Mouse (Mus musculus): Measurements from ENCODE around the gene Tent4b. TPM values are rescaled to one million over a fixed set of nuclear protein-coding genes. Genes with fewer than 3 reads are reported as not detected.

The Tent4b gene
- 35.8 and 37.0 TPM in 2 replicates for total RNA-seq (2012; rRNA removed)

DNA sequence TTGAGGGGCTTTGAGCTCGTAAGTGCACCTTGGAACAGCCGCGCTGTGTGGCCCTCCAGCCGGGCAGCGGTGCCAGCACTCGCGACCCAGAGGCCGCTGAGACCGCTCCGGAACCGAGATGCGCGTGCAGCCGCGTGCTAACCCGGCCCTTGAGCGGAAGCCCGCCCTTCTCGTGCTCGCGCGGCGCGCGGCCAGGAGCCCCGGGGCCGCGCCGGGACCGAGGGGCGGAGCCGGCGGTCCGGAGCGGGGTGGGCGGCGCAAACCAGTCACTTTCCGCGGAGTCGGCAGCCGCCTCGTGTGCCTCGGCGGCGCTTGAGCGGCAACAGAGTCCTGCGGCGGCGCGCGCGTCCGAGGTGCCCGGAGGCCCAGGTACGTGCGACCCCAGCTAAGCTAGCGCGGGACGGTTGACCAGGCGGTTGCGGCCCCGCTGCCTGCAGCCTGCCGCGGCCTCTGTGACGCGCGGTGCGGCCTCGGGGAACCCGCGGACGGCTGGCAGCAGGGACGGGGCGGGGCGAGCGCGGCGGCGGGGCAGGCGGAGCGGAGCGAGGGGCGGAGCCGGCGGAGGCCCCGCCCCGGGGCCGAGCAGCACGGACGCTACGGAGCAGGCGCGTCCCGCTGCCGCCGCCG is at the start of gene Tent4b:
TSS of gene Tent4b (plus strand) at position 269 of the 627 bp plus-strand sequence.
- peak within 1 kb of the TSS; percentile 98 for H3K9ac ChIP-seq (ENCODE audit: insufficient read depth, low read depth, low read length, poor library complexity, severe bottlenecking)
- H3K4me3 ChIP-seq (ENCODE audit: insufficient read depth in 1 of 2, low read depth in 1 of 2, low read length in 2 of 2, poor library complexity in 1 of 2, severe bottlenecking in 1 of 2) = peak within 1 kb of the TSS; percentile 94 to 97
- H3K27ac ChIP-seq (ENCODE audit: insufficient read depth, low read depth, low read length, poor library complexity, severe bottlenecking) = peak within 1 kb of the TSS; percentile 83; the same call in 1 of the 2 replicates
- H3K4me1 ChIP-seq (ENCODE audit: control insufficient read depth in 2 of 2, insufficient read depth in 2 of 2, low read length in 2 of 2, poor library complexity in 1 of 2) = peaks cover 0 to 2% of the 10 kb centered on the region in 2 experiments; a peak in 1 of 4 replicates
- peak; percentile 65 for DNase-seq (ENCODE audit: low read depth, low spot score)
- H3K9me3 ChIP-seq (ENCODE audit: control insufficient read depth, insufficient read depth, low read depth, low read length) = no peaks in the 10 kb centered on the region
- TF ChIP-seq MAFK (IDR thresholded peaks at IDR 0.05; ENCODE audit: insufficient read depth, low read depth, low read length) (no peak), ZNF384 (IDR thresholded peaks at IDR 0.05; ENCODE audit: low read depth, low read length) (no peak), HCFC1 (IDR thresholded peaks at IDR 0.05; ENCODE audit: borderline replicate concordance, insufficient read depth, low read length) (no peak; the same call in 1 of the 2 replicates), ZC3H11A (IDR thresholded peaks at IDR 0.05; ENCODE audit: borderline replicate concordance, low read depth, low read length) (no peak), CHD2 (IDR thresholded peaks at IDR 0.05; ENCODE audit: low read depth, low read length) (no peak)
- in situ Hi-C loops (cut with MboI; ENCODE audit: low sequenced_read_pairs in 2 of 2, unreplicated experiment in 2 of 2) = no loop called here
- 0 out of 2 replicates have a peak, but pooled peaks cover 1% of the 10 kb centered on the region for H3K36me3 ChIP-seq (ENCODE audit: control insufficient read depth, insufficient read depth, low read length, poor library complexity, severe bottlenecking)

DNA sequence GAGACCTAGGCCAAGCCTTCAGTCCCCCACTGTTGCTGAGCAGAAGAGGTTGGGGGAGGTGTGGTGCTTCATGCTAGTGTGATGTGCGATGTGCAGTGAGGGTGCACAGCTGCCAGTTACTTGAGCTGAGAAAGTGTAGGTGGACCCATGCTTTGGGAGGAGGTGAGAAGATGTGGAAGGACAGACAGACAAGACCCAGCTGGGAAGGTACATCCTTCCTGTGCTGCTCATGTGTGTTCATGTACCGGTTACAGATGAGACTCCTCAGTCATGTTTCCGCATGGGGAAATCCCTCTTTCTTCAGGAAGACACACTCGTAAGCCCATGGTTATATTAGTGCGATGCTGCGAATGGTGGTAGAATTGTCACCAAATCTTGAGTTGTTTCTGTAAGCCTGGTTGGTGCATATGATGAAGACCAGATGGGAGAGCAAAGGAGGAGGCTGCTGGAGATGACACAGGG is 48.1 kb upstream of the Tent4b start:
- in situ Hi-C loops (cut with MboI; ENCODE audit: low sequenced_read_pairs in 2 of 2, unreplicated experiment in 2 of 2) = no loop called here

GRCm38 (mm10) chr8:88160237-88160995 is 38.6 kb upstream of the Tent4b start:
- Histone ChIP-seq H3K9me3 (ENCODE audit: control insufficient read depth, insufficient read depth, low read depth, low read length) (no peaks in the 10 kb centered on the region), H3K36me3 (ENCODE audit: control insufficient read depth, insufficient read depth, low read length, poor library complexity, severe bottlenecking) (peaks cover 20% of the 10 kb centered on the region), H3K4me1 (ENCODE audit: control insufficient read depth in 2 of 2, insufficient read depth in 2 of 2, low read length in 2 of 2, poor library complexity in 1 of 2) (no peaks in the 10 kb centered on the region), H3K9ac (ENCODE audit: insufficient read depth, low read depth, low read length, poor library complexity, severe bottlenecking) (no peak overlapping the region), H3K4me3 (ENCODE audit: insufficient read depth in 1 of 2, low read depth in 1 of 2, low read length in 2 of 2, poor library complexity in 1 of 2, severe bottlenecking in 1 of 2) (no peak overlapping the region), H3K27ac (ENCODE audit: insufficient read depth, low read depth, low read length, poor library complexity, severe bottlenecking) (no peak overlapping the region)
- DNase-seq (ENCODE audit: low read depth, low spot score) = no peak
- in situ Hi-C loops (cut with MboI; ENCODE audit: low sequenced_read_pairs in 2 of 2, unreplicated experiment in 2 of 2) = no loop called here
- TF ChIP-seq MAFK (IDR thresholded peaks at IDR 0.05; ENCODE audit: insufficient read depth, low read depth, low read length) = no peak
- TF ChIP-seq HCFC1 (IDR thresholded peaks at IDR 0.05; ENCODE audit: borderline replicate concordance, insufficient read depth, low read length) = no peak
- no peak for TF ChIP-seq CHD2 (IDR thresholded peaks at IDR 0.05; ENCODE audit: low read depth, low read length)
- no peak for TF ChIP-seq ZC3H11A (IDR thresholded peaks at IDR 0.05; ENCODE audit: borderline replicate concordance, low read depth, low read length)
- TF ChIP-seq ZNF384 (IDR thresholded peaks at IDR 0.05; ENCODE audit: low read depth, low read length) = no peak

More for the DNA sequence above, 48.1 kb upstream of the Tent4b start:
- DNase-seq (ENCODE audit: low read depth, low spot score) = no peak
- H3K9me3 ChIP-seq (ENCODE audit: control insufficient read depth, insufficient read depth, low read depth, low read length) = no peaks in the 10 kb centered on the region
- H3K4me1 ChIP-seq (ENCODE audit: control insufficient read depth in 2 of 2, insufficient read depth in 2 of 2, low read length in 2 of 2, poor library complexity in 1 of 2) = no peaks in the 10 kb centered on the region
- H3K4me3 ChIP-seq (ENCODE audit: insufficient read depth in 1 of 2, low read depth in 1 of 2, low read length in 2 of 2, poor library complexity in 1 of 2, severe bottlenecking in 1 of 2) = no peak overlapping the region
- TF ChIP-seq MAFK (IDR thresholded peaks at IDR 0.05; ENCODE audit: insufficient read depth, low read depth, low read length) (no peak), ZC3H11A (IDR thresholded peaks at IDR 0.05; ENCODE audit: borderline replicate concordance, low read depth, low read length) (no peak), ZNF384 (IDR thresholded peaks at IDR 0.05; ENCODE audit: low read depth, low read length) (no peak), CHD2 (IDR thresholded peaks at IDR 0.05; ENCODE audit: low read depth, low read length) (no peak), HCFC1 (IDR thresholded peaks at IDR 0.05; ENCODE audit: borderline replicate concordance, insufficient read depth, low read length) (no peak)
- no peak overlapping the region for H3K9ac ChIP-seq (ENCODE audit: insufficient read depth, low read depth, low read length, poor library complexity, severe bottlenecking)
- no peak overlapping the region for H3K27ac ChIP-seq (ENCODE audit: insufficient read depth, low read depth, low read length, poor library complexity, severe bottlenecking)
- peaks cover 7% of the 10 kb centered on the region for H3K36me3 ChIP-seq (ENCODE audit: control insufficient read depth, insufficient read depth, low read length, poor library complexity, severe bottlenecking)

GRCm38 (mm10) chr8:88161439-88161838 is 37.6 kb upstream of the Tent4b start:
- Histone ChIP-seq H3K36me3 (ENCODE audit: control insufficient read depth, insufficient read depth, low read length, poor library complexity, severe bottlenecking) (peaks cover 23% of the 10 kb centered on the region), H3K9me3 (ENCODE audit: control insufficient read depth, insufficient read depth, low read depth, low read length) (no peaks in the 10 kb centered on the region), H3K4me1 (ENCODE audit: control insufficient read depth in 2 of 2, insufficient read depth in 2 of 2, low read length in 2 of 2, poor library complexity in 1 of 2) (no peaks in the 10 kb centered on the region), H3K27ac (ENCODE audit: insufficient read depth, low read depth, low read length, poor library complexity, severe bottlenecking) (no peak overlapping the region), H3K4me3 (ENCODE audit: insufficient read depth in 1 of 2, low read depth in 1 of 2, low read length in 2 of 2, poor library complexity in 1 of 2, severe bottlenecking in 1 of 2) (no peak overlapping the region), H3K9ac (ENCODE audit: insufficient read depth, low read depth, low read length, poor library complexity, severe bottlenecking) (no peak overlapping the region)
- in situ Hi-C loops (cut with MboI; ENCODE audit: low sequenced_read_pairs in 2 of 2, unreplicated experiment in 2 of 2) = no loop called here
- peak; percentile 74 for DNase-seq (ENCODE audit: low read depth, low spot score)
- no peak for TF ChIP-seq ZNF384 (IDR thresholded peaks at IDR 0.05; ENCODE audit: low read depth, low read length)
- TF ChIP-seq CHD2 (IDR thresholded peaks at IDR 0.05; ENCODE audit: low read depth, low read length) = no peak
- TF ChIP-seq HCFC1 (IDR thresholded peaks at IDR 0.05; ENCODE audit: borderline replicate concordance, insufficient read depth, low read length) = no peak
- TF ChIP-seq MAFK (IDR thresholded peaks at IDR 0.05; ENCODE audit: insufficient read depth, low read depth, low read length) = no peak
- no peak for TF ChIP-seq ZC3H11A (IDR thresholded peaks at IDR 0.05; ENCODE audit: borderline replicate concordance, low read depth, low read length)

Measured in ES-E14 (cell line).